Mouse (Mus musculus): ENCODE results near the gene Zp1.

Zp1 gene

DNA sequence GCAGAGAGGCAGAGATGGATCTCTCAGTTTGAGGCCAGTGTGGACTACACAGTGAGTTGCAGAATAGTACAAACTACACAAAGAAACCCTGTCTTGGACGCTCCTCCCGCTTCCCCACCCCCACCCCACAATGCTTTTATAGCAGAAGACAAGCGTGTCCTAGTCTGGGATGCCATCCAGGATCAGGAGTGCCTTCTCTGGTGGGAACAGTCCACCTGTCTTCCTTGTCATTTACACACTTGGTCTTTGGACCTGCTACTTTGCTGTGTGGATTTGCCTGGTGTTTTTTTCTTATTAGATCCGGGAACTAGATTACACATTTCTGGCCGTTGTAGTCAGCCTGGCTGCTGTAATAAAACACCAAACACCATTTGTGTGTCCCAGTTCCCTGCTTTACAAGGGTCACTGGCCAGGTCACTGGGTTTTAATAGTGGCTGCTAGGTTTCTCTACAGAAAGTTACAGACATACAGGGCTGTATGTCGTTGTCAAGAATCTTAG lies 5.7 kb upstream of the Zp1 start:
- ATAC-seq (ENCODE audit: insufficient number of reproducible peaks, low FRiP score, low TSS enrichment): no peak

DNA sequence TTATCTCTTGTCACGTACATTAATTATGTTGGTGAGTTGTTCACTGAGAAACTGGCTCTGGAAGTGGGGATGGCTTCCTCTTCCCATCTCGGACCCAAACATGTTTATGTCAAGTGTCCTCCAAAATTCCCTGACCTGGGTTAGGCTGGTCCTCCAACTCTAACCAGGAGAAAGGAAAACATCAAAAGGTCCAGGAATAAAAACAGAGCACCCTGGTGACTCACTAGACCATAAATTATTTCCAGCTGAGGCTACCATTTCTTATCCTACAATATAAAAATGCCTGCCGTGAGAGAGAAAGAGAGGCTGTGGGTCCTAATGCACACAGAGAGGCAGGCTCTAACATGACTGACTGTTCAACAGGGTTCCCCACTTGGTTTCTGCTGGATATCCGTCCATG lies 3.8 kb upstream of the Zp1 start:
- no peak for ATAC-seq (ENCODE audit: insufficient number of reproducible peaks, low FRiP score, low TSS enrichment)

DNA sequence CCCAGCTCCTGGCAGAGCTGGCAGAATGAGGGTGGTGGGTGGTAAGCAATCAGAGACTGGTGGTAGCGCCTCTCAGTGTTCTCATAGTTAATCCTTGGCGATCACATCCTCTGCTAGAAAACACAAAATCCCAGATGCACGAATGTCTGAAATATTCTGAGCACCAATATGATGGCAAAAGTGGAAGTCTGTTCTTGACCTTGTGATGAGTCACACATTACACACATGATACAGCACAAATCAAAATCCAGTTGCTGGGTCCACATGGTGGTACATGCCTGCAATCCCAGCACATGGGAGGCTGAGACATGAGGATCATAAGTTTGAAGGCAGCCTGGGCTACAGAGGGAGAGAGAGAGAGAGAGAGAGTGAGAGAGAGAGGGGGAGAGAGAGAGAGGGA lies 626 bp upstream of the Zp1 start:
- no peak for ATAC-seq (ENCODE audit: insufficient number of reproducible peaks, low FRiP score, low TSS enrichment)

DNA sequence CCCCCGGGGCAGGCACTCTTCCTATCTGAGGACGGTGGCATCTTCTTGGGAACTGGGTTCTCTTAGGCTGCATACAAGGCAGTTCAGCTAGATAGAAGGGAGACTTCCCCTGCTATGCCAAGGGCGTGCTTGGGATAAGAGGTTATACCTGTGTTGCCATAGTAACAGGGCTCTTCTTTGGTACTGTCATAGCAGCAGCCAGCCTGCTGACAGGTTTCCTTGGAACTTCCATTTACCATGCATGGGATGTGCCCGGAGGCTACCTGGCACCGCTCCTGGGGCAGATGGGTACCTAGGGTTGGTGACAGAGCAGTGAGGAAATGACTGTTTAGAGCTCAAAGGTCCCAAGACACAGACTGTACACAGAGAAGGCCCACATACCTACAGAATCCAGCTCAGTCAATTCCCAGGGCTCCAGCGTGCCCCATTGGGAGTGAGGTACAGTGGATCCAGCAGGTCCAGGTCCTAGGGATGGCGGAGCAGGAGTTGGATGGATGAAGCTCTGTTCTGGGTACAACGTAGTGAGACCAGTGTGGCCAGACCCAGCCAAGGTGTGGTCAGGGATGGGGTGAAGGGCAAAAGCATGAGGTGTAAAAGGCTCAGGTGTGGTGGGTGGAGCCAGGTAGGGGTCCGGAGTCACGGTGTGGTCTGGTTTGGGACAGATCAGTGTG lies 2.0 kb downstream of the Zp1 start:
- no peak for ATAC-seq (ENCODE audit: insufficient number of reproducible peaks, low FRiP score, low TSS enrichment)

DNA sequence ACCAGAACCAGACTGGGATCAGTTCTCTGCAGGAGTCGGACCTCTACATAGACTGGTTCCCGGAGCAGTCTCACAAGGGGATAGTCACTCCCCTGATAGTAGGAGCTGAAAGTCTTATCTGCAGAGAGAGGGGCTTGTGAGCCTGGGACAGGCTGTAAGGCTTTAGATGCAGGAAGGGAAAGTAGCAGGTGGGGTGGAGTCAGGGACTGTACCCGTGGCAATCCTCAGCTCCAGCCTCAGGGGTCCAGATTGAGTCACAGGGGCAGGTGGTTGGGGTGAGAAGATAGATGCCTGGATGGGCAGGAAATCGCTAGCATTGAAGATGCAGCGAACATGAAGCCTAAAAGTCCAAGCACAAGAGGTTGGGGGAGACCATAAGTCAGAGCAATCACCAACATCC lies 3.9 kb downstream of the Zp1 start:
- no peak for ATAC-seq (ENCODE audit: insufficient number of reproducible peaks, low FRiP score, low TSS enrichment)

DNA sequence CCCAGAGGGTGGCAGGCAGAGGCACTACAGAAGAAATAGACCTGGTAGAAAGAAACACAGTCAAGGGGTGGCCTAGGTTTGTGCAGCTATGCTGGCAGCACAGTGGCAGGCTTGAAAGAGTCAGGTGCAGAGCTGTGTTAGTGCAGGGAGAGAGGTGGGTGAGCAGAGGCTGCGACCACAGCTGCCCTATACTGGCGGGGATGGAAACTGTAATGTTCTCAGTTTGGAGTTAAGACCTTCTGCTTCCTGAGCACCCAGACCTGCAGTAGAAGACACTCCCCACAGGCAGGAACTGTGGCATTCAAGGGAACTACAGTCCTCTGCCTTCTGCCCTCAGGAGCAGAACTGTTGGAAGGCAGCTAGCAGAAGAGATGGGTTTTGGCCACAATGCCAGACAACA lies 5.6 kb downstream of the Zp1 start:
- ATAC-seq (ENCODE audit: insufficient number of reproducible peaks, low FRiP score, low TSS enrichment): no peak

DNA sequence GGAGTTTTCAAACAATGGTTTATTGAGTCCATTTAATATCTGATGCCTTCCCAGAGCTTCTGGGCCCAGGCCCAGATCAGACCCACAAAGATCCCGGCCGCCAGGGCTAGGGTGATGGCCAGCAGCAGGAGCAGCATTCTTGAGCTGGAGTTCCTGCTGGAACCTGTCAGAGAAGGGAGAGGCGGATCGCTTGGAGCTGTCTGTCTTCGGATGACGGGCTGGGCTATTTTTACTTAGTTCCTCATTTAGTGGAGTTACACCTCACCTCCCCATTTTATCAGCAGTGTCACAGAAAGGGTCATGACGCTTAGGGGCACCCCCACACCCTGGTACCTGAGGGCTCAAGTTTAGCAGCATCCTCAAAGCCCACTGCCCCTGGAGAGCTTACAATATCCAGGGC lies 6.1 kb downstream of the Zp1 start:
- no peak for ATAC-seq (ENCODE audit: insufficient number of reproducible peaks, low FRiP score, low TSS enrichment)

DNA sequence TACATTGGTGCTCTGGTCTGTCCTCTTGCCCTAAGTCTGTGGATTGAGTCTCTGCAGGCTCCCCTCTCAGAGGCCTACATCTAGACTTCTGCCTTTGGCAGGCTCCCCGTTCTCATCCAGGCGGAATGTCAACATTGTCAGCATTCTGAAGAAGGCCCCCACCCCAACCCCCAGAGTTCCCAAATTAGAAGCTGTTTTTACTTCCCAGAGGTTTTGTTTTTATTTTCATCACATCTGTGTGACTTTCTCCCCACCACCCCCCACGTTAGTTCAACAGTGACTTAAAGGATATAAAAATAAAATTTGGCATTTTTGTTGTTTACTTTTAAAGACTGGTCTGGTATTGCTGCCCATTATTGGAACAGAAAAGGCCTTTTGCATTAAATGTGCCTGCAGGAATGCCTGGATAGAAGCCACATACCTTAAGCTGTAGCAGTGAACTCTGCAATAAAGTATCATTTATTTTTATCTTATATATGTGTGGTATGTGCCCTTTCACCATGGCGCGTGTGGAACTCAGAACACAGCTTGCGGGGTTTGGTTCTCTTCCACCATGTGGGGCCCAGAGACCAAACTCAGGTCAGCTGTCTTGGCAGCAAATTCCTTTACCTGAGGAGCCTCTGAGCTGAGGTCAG lies 11.2 kb downstream of the Zp1 start:
- no peak for ATAC-seq (ENCODE audit: insufficient number of reproducible peaks, low FRiP score, low TSS enrichment)

DNA sequence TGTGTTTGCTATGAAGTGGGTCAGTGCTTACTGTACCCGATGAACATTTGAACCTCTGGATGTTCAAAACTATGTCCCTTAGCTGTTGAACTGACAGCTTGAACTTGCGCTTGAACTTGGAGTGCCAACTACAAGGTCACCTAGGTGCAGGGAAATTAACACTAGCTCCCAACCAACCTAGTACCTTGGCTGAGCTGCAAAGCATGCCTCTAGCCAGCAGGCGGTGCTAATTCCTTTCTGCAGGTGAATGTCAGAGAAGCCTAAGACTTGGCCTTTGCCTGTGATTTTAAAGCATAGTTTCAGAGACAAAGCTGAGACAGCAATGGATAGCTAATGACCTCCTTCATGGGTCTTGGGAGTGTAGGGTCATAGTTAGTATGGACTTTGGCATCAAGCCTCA lies 12.5 kb downstream of the Zp1 start:
- ATAC-seq (ENCODE audit: insufficient number of reproducible peaks, low FRiP score, low TSS enrichment): no peak; the same call in 1 of the 2 replicates

DNA sequence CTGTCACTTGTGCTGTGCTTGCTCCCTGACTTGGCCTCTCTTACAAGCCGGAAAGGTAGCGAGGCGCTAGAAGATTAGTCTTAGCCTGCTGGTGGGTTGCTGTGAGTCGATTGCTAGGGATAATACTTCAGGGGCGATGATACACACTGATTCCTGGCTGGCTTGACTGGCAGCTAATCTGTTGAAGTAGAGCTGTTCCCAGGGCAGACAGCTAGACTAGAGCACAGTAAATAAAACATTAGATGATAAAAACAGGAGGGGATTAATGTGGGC lies 14.8 kb downstream of the Zp1 start:
- no peak for ATAC-seq (ENCODE audit: insufficient number of reproducible peaks, low FRiP score, low TSS enrichment)

DNA sequence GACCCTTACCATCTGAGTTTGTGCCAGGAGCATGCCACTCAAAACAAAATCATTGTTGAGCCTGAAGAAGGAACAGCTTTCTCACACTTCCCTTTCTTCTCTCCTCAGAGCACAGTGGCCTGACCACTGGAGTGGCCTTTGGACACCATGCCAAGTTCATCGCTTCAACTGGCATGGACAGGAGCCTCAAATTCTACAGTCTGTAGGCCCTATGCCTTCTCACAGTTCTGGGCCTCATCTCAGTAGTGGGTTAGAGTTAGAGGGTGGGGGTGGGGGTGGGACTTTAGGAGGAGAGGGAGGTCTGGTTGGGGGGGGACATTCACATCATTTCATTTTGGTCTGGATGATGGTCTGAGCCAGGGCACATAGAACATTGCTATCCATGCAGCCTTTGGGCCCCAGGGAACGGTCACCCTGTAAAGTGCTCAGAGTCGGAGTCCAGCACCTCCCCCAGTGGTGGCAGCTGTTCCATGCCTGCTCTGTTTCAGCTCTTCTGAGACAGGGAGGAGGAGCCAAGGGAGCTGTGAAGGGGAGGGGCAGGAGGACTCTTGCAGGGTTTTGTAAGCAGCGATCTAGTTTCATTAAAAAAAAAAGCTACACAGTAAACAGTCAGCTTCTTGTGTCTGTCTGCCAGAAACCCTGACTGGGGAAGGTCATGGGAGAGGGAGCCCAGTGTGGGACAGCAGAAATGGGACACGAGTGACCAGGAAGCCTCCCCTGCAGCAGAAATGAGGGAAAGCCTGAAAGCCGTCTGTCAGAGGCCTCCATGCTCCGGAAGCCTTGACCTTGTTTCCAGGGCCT lies 15.3 kb downstream of the Zp1 start:
- peak; percentile 57 for ATAC-seq (ENCODE audit: insufficient number of reproducible peaks, low FRiP score, low TSS enrichment)

DNA sequence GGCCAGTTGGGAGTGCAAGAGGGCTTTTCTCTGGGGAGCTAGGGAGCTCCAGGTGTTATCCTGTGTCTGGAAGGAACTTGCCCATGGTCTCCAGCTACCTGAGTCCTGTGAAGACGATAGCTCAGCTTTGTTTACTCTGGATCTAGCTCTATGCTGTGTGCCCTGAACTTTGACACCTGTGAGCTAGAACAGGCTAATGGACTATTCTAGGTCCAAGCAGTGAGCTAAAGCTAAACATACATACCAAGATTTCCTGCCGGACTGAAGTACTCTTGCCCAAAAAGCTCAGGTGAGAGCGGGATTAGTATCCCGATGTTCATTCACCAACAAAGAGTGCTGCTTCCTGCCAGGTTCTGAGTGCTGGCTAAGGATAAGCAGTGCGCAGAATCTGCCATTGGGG lies 15.9 kb downstream of the Zp1 start:
- ATAC-seq (ENCODE audit: insufficient number of reproducible peaks, low FRiP score, low TSS enrichment): no peak

DNA sequence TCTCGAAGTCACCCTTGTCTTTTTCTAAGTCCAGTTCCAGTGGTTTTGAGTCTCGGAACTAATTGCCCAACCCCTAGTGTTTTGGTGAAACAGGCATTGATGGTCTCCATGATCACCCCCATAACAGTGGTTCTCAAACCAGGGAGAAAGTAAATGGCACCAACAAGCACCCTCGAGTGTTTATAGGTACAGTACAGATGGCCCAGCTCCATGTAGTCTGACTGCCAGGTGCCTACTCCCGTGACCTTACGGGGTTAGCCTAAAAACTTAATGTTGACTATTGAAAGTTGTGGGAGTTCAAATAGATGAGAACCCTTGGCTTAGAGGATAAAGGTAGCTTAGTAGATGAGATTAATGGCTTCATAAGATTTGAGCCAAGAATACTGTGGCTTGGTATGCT lies 19.4 kb downstream of the Zp1 start:
- no peak for ATAC-seq (ENCODE audit: insufficient number of reproducible peaks, low FRiP score, low TSS enrichment)

DNA sequence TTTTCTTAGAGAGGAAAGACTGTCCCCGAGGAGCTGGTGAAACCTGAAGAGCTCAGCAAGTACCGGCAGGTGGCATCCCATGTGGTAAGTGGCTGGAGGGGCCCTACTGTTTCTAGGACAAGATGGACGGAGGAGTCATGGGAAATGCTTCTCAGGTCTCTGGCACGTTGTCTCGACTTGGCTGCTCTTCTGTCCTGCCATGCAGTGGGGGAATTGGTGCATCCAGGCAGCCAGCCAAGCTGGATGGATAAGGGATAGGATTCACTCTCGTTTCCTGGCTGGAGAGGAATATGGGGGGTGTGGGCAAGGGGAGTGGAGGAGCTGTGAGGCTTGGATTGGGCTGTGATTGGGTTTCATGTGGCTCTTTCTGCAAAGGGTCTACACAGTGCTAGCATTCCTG lies 20.1 kb downstream of the Zp1 start:
- no peak for ATAC-seq (ENCODE audit: insufficient number of reproducible peaks, low FRiP score, low TSS enrichment)

DNA sequence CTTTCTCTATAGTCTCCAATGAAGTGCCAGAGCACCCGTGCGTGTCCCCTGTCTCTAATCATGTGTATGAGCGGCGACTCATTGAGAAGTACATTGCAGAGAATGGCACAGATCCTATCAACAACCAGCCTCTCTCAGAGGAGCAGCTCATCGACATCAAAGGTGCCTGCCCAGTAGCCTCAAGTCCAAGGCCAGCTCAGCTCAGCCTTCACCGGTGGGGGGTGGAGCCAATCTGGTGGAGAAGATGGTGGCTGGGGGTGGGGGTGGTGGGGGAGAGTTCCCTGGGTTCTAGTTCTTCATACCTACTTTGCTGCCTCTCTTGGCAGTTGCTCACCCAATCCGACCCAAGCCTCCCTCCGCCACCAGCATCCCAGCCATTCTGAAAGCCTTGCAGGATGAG lies 22.9 kb downstream of the Zp1 start:
- no peak for ATAC-seq (ENCODE audit: insufficient number of reproducible peaks, low FRiP score, low TSS enrichment)

DNA sequence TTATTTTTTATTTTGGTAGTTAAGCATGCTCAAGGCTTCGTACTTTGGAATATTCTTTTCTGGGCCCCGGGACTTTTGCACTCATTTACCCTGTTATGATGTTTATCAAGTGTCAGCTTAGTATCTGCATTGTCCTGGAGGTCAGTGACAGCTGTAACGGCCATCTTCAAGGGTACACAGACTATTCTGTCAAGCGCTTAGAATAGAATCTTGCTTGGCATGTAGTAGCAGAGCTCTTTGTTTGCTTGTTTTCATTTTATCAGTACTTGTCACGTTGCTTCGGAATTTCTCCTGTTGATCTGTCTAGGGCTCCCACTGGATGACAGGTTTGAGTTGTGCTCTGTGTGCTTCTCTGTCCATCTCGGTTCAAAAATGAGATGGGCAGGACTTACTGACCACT lies 23.6 kb downstream of the Zp1 start:
- ATAC-seq (ENCODE audit: insufficient number of reproducible peaks, low FRiP score, low TSS enrichment): no peak

DNA sequence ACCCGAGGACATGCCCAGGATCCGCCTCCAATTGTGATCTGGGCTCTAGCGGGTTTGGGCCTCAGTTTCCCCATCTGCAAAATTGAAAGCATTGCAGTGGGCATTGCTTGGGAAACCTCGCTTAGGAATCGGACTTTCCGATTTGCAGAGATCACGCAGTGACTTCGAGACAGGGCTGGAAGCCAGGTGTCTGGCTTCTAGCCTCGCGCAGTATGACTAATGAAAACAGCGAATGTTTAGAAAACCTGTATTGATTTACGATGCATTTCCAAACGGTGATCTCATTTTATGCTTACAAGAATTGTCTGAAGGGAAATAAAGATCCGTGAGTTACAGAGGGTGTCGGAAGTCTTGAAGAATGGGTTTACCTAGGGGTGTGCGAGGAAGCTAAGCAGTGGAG lies 24.7 kb downstream of the Zp1 start:
- no peak for ATAC-seq (ENCODE audit: insufficient number of reproducible peaks, low FRiP score, low TSS enrichment)

DNA sequence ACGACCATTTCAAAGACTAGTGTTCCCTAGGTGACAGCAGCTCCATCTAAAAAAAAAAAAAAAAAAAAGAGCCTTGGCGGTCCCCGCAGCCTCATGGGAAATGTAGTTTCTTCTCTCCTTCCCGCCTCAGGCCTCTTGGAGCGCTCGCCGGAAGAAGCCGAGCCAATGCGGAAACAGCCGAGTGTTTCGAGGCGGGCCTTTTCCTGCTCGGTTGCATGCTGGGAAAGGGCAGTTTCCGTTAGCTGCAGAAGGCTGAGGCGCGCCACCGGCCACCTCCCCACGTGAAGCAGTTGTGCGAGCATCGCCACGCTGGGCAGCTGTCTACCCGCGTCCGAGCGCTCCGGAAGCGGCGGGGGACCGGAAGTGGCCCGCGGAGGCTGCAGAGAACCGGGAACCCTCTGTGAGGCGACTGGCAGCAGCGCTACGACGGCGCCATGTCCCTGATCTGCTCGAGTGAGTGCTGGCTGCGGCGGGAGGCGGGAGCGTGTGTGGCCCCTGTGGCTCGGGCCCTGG lies 25.4 kb downstream of the Zp1 start, which contains the start of gene Prpf19:
Gene Prpf19, plus strand, starts transcription at position 216 of the 513 bp plus-strand sequence.
- ATAC-seq (ENCODE audit: insufficient number of reproducible peaks, low FRiP score, low TSS enrichment): peak; percentile 94

DNA sequence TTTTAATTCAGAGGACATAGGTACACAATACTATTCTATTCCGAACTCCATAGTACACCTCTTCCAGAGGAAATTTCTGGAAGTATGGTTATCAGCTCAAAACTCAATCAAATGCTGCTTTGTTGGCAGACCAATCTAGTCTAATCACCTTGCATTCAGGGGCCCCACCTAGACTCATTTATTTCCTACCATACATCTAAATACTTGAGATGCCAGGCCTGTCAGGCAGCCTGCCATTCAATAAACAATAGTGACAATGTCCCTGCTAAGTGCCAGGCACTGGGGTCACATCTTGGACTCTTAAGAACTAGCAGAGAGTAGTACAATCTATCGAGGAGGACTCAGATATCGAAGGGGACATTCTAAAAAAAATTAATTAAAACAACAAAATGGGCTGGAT lies 28.2 kb downstream of the Zp1 start:
- no peak for ATAC-seq (ENCODE audit: insufficient number of reproducible peaks, low FRiP score, low TSS enrichment)

DNA sequence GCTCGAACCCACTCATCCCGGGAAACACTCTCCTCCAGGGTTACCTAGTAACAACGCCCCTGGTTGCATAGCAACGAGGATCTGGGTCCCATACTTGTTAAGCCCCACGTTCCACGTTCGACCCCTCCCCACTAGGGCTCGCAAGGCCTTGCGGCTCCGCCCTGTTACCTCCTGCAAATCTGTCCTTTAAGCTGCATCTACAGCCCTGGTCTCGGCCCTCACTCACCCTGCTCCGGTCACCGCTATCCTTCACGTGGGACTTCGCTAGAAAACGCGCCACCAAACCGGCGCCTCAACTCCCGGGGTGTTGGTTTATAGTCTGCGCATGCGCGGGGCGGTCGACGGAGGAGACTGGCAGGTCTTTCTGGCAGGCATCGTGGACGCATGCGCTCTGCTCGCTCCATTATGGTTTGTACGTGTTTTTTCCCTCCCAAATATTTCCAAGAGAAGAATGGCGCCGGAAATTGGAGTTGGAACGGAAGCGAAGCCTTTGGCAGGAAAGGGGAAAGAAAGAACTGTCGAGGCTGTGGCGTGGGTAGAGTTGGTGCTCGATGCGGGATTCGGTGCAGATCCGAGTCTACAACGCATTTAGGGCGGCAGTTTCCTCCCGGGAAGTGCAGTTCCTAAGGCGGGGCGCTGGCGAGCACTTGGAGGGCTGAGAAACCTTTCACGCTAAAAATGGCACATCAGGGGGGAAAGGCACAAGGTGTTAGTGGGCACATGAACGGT lies 38.8 kb downstream of the Zp1 start, which contains the start of gene Tmem109:
Gene Tmem109, minus strand, starts transcription at position 576 of the 729 bp plus-strand sequence.
- peak; percentile 82 for ATAC-seq (ENCODE audit: insufficient number of reproducible peaks, low FRiP score, low TSS enrichment)

DNA sequence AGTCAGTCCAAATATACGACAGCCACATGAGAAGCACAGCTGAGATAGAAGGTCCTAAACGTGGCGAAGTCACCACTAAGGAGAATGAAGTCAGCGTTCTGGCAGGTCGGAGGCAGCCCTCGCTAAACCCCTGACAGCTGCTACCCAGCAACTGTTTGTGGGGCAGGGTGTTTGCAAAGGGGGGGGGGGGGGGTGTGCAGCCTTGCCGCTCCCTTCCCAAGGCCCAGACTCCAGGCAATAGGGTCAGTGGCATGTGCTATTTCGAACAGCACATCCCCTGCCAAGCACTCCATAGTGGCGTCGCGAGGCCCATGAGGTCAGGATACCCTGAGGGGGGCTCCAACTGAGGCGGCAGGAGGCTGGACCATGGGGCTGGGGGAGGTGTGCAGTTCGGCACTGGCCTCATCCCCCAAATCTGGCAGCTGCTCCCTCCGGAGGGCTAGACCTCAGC lies 39.4 kb downstream of the Zp1 start:
- peak; percentile 21 for ATAC-seq (ENCODE audit: insufficient number of reproducible peaks, low FRiP score, low TSS enrichment)
